23 mouse cellular contexts compared by ENCODE assay signal in genomic region chr2:26895898-26896297, GRCm38 (mm10). TPM values are rescaled to one million over a fixed set of nuclear protein-coding genes. Genes with fewer than 3 reads are reported as not detected.
A peak's percentile ranks its signal among the peaks of the same experiment; 100 is the strongest.
DNase-seq lines count a peak whose midpoint lies in the region; ATAC-seq and TF ChIP-seq lines count a peak whose summit lies in the region.
"Had no signal": no experiment of that assay in that cellular context is flagged by ENCODE, and none has a peak within 500 bp of the region (broad histone marks: within the 10 kb centered on the region; RNA-seq: fewer than 3 reads in every experiment).

No protein-coding gene starts in this region.

- no peaks in the 10 kb centered on the region for H3K27me3 ChIP-seq in MEL (ENCODE audit: control insufficient read depth in 1 of 2, insufficient read depth in 2 of 2, low read length in 2 of 2)
- H3K27me3 ChIP-seq in stomach, postnatal 0 days (ENCODE audit: control insufficient read depth, insufficient read depth, low read length): no peaks in the 10 kb centered on the region
- H3K27me3 ChIP-seq in neural tube, embryonic 15.5 days (replicated peaks): no peaks in the 10 kb centered on the region
- H3K27me3 ChIP-seq: embryonic facial prominence, embryonic 15.5 days; forebrain, embryonic 15.5 days; heart, embryonic 12.5 days; hindbrain, embryonic 12.5 days; Patski had no signal

- H3K4me1 ChIP-seq in MEL (ENCODE audit: control insufficient read depth in 1 of 2, insufficient read depth in 2 of 2, low read length in 2 of 2): no peaks in the 10 kb centered on the region
- no peaks in the 10 kb centered on the region for H3K4me1 ChIP-seq in stomach, postnatal 0 days (replicated peaks; ENCODE audit: control insufficient read depth, insufficient read depth)
- peaks cover 5% of the 10 kb centered on the region; the same call in 1 of the 2 replicates for H3K4me1 ChIP-seq in neural tube, embryonic 15.5 days
- H3K4me1 ChIP-seq: heart, embryonic 12.5 days had no signal

- intact Hi-C loops in heart, postnatal 10 days (cut with DNase I): no loop called here

- no peak for TF ChIP-seq EP300 in MEL (IDR thresholded peaks at IDR 0.05; ENCODE audit: low read depth in 1 of 2, low read length in 2 of 2)
- TF ChIP-seq EP300 in stomach, postnatal 0 days (optimal IDR thresholded peaks at IDR 0.05): no peak

- H3K27ac ChIP-seq in layer of hippocampus, adult 2 months: no peak overlapping the region
- H3K27ac ChIP-seq in MEL (ENCODE audit: control insufficient read depth, low read depth, low read length): no peak overlapping the region
- H3K27ac ChIP-seq in stomach, postnatal 0 days (replicated peaks): no peak overlapping the region
- no peak overlapping the region for H3K27ac ChIP-seq in neural tube, embryonic 15.5 days (replicated peaks)
- H3K27ac ChIP-seq: embryonic facial prominence, embryonic 15.5 days; forebrain, embryonic 10.5 days; forebrain, embryonic 15.5 days; heart, adult 2 months; hindbrain, embryonic 12.5 days had no signal

- TF ChIP-seq RAD21 in MEL (IDR thresholded peaks at IDR 0.05; ENCODE audit: low read depth, low read length): no peak

- no peak for ATAC-seq in stomach, postnatal 0 days (ENCODE audit: low FRiP score, low TSS enrichment)
- ATAC-seq in neural tube, embryonic 15.5 days (ENCODE audit: low FRiP score): no peak
- ATAC-seq: activated CD4-positive, CD25-positive, alpha-beta regulatory T cell, adult 4 months; forebrain, embryonic 15.5 days; Patski had no signal

- peaks cover 22% of the 10 kb centered on the region for H3K79me2 ChIP-seq in MEL (ENCODE audit: control insufficient read depth, insufficient read depth, low read length, poor library complexity)

- no peaks in the 10 kb centered on the region for H3K9me3 ChIP-seq in MEL (replicated peaks; ENCODE audit: insufficient read depth, low read length)
- H3K9me3 ChIP-seq in stomach, postnatal 0 days (ENCODE audit: control insufficient read depth, low read length): no peaks in the 10 kb centered on the region
- no peaks in the 10 kb centered on the region for H3K9me3 ChIP-seq in neural tube, embryonic 15.5 days (replicated peaks)
- H3K9me3 ChIP-seq: embryonic facial prominence, embryonic 15.5 days; forebrain, embryonic 10.5 days; forebrain, embryonic 15.5 days; heart, embryonic 12.5 days; hindbrain, embryonic 12.5 days had no signal

- peak; percentile 56 for TF ChIP-seq CTCF in layer of hippocampus, adult 2 months (conservative IDR thresholded peaks at IDR 0.05)
- TF ChIP-seq CTCF in MEL (IDR thresholded peaks at IDR 0.05 in 2 of 3, conservative IDR thresholded peaks at IDR 0.05 in 1 of 3; ENCODE audit: control insufficient read depth in 1 of 3, insufficient read depth in 1 of 3, low read depth in 2 of 3, low read length in 3 of 3, poor library complexity in 1 of 3, severe bottlenecking in 1 of 3): peak in 1 of 3 experiments; percentile 28; a peak in 1 of 6 replicates
- TF ChIP-seq CTCF in stomach, postnatal 0 days (IDR thresholded peaks at IDR 0.05; ENCODE audit: low read depth): 0 out of 2 replicates have a peak, but pooled peaks have one; percentile 13

- no peak overlapping the region for H3K4me3 ChIP-seq in layer of hippocampus, adult 2 months
- no peak overlapping the region for H3K4me3 ChIP-seq in MEL (ENCODE audit: control insufficient read depth in 1 of 2, insufficient read depth in 1 of 2, low read depth in 2 of 2, low read length in 2 of 2)
- H3K4me3 ChIP-seq in stomach, postnatal 0 days (ENCODE audit: low read depth, low read length): no peak overlapping the region
- H3K4me3 ChIP-seq in neural tube, embryonic 15.5 days (replicated peaks): no peak overlapping the region
- H3K4me3 ChIP-seq: embryonic facial prominence, embryonic 15.5 days; erythroblast, embryonic 14.5 days; forebrain, embryonic 10.5 days; forebrain, embryonic 15.5 days; heart, adult 2 months; heart, embryonic 12.5 days; hindbrain, embryonic 12.5 days had no signal

- TF ChIP-seq POLR2A in MEL (IDR thresholded peaks at IDR 0.05; ENCODE audit: control insufficient read depth in 1 of 2, insufficient read depth in 1 of 2, low read depth in 1 of 2, low read length in 2 of 2, poor library complexity in 1 of 2): no peak

- H3K36me3 ChIP-seq in MEL (ENCODE audit: control insufficient read depth in 1 of 2, insufficient read depth in 2 of 2, low read length in 2 of 2): peaks cover 3 to 20% of the 10 kb centered on the region in 2 experiments
- H3K36me3 ChIP-seq in stomach, postnatal 0 days (ENCODE audit: control insufficient read depth, insufficient read depth, low read length): peaks cover 35% of the 10 kb centered on the region
- H3K36me3 ChIP-seq in neural tube, embryonic 15.5 days: peaks cover 87% of the 10 kb centered on the region

- no peak overlapping the region for H3K4me2 ChIP-seq in stomach, postnatal 0 days (replicated peaks; ENCODE audit: low read depth)
- no peak overlapping the region for H3K4me2 ChIP-seq in neural tube, embryonic 15.5 days
- H3K4me2 ChIP-seq: embryonic facial prominence, embryonic 15.5 days; forebrain, embryonic 15.5 days; heart, embryonic 12.5 days; hindbrain, embryonic 12.5 days had no signal

- H3K9ac ChIP-seq in MEL (ENCODE audit: control insufficient read depth, low read depth, low read length, poor library complexity, severe bottlenecking): no peak overlapping the region
- H3K9ac ChIP-seq in stomach, postnatal 0 days (ENCODE audit: low read length): no peak overlapping the region
- no peak overlapping the region for H3K9ac ChIP-seq in neural tube, embryonic 15.5 days (replicated peaks)
- H3K9ac ChIP-seq: embryonic facial prominence, embryonic 15.5 days; forebrain, embryonic 15.5 days; heart, embryonic 12.5 days; hindbrain, embryonic 12.5 days had no signal

- DNase-seq in heart, adult 11 months: peak; percentile 75
- no peak for DNase-seq in heart, postnatal 10 days
- no peak for DNase-seq in layer of hippocampus, adult 2 months (ENCODE audit: low spot score in 2 of 2)
- DNase-seq in layer of hippocampus, adult 11-12 months (ENCODE audit: low spot score): no peak
- DNase-seq in MEL (ENCODE audit: low read depth, low spot score): no peak
- DNase-seq in stomach, postnatal 0 days (ENCODE audit: low spot score): peak; percentile 6
- DNase-seq: adrenal gland, postnatal 14 days; cerebellum, adult 11-12 months; cerebellum, adult 9-10 months; cerebellum, postnatal 36 days; embryo, embryonic 11 days; gastrocnemius, postnatal 10 days; heart, adult 2 months; heart, postnatal 4 days had no signal

- 84% methylated on average over 4 of the region's 4 CpGs for WGBS in stomach, postnatal 0 days
- WGBS in neural tube, embryonic 15.5 days: 95% methylated on average over 4 of the region's 4 CpGs

TF ChIP-seq in MEL, 35 proteins besides CTCF, POLR2A, EP300 and RAD21:
- peak; percentile 38; the same call in 1 of the 2 replicates for TF ChIP-seq MYC (IDR thresholded peaks at IDR 0.05; ENCODE audit: low read depth, low read length)
- 0 out of 2 replicates have a peak, but pooled peaks have one; percentile 7 for TF ChIP-seq SMC3 (IDR thresholded peaks at IDR 0.05; ENCODE audit: low read depth, low read length)
- TF ChIP-seq JUND (IDR thresholded peaks at IDR 0.05; ENCODE audit: low read depth, low read length): no peak
- no peak for TF ChIP-seq RCOR1 (IDR thresholded peaks at IDR 0.05; ENCODE audit: low read depth, low read length)

RNA-seq across cellular contexts. Expression of gene Surf6, which starts 6.8 kb away (rescaled TPM):
- 10 to 100 TPM; 14.7 to 16.8 TPM for total RNA-seq in heart, postnatal 10 days (2021)
- 10 to 100 TPM; 24.3 to 27.6 TPM for total RNA-seq in layer of hippocampus, adult 2 months (2021)
- 52.2 and 65.9 TPM in 2 replicates for total RNA-seq in MEL (2012; rRNA removed)
- 10 to 100 TPM in 1 of 2 experiments, not detected in 1; 61.8 TPM for polyA plus RNA-seq in MEL (2012; ENCODE audit: insufficient read depth in 1 of 2, insufficient read length in 2 of 2, low read depth in 1 of 2, low replicate concordance in 2 of 2, missing spikeins in 1 of 2)
- 12.5 and 12.8 TPM in 2 replicates for polyA plus RNA-seq in stomach, postnatal 0 days (2015; fragmentation: Nextera tagmentation; extraction: Ambion mirVana)
- polyA plus RNA-seq in neural tube, embryonic 15.5 days (2015; fragmentation: Nextera tagmentation; extraction: Ambion mirVana): 29.4 and 32.2 TPM in 2 replicates

RNA-seq across cellular contexts. Expression of gene Med22, which starts 14.6 kb away (rescaled TPM):
- 10 to 100 TPM; 29.3 to 37.7 TPM for total RNA-seq in heart, postnatal 10 days (2021)
- 10 to 100 TPM; 44.6 to 46.5 TPM for total RNA-seq in layer of hippocampus, adult 2 months (2021)
- 64.6 and 90.1 TPM in 2 replicates for total RNA-seq in MEL (2012; rRNA removed)
- 10 to 100 TPM in 1 of 2 experiments, not detected in 1; 79.0 TPM for polyA plus RNA-seq in MEL (2012; ENCODE audit: insufficient read depth in 1 of 2, insufficient read length in 2 of 2, low read depth in 1 of 2, low replicate concordance in 2 of 2, missing spikeins in 1 of 2)
- polyA plus RNA-seq in stomach, postnatal 0 days (2015; fragmentation: Nextera tagmentation; extraction: Ambion mirVana): 22.5 and 23.9 TPM in 2 replicates
- 95.7 and 108 TPM in 2 replicates for polyA plus RNA-seq in neural tube, embryonic 15.5 days (2015; fragmentation: Nextera tagmentation; extraction: Ambion mirVana)

RNA-seq across cellular contexts. Expression of gene Rpl7a, which starts 14.7 kb away (rescaled TPM):
- 100 to 1,000 TPM; 364 to 371 TPM for total RNA-seq in heart, postnatal 10 days (2021)
- total RNA-seq in layer of hippocampus, adult 2 months (2021): 100 to 1,000 TPM; 245 to 261 TPM
- 3,335 and 3,552 TPM in 2 replicates for total RNA-seq in MEL (2012; rRNA removed)
- 1,000 to 10,000 TPM in 1 of 2 experiments, not detected in 1; 1,526 TPM for polyA plus RNA-seq in MEL (2012; ENCODE audit: insufficient read depth in 1 of 2, insufficient read length in 2 of 2, low read depth in 1 of 2, low replicate concordance in 2 of 2, missing spikeins in 1 of 2)
- polyA plus RNA-seq in stomach, postnatal 0 days (2015; fragmentation: Nextera tagmentation; extraction: Ambion mirVana): 477 and 505 TPM in 2 replicates
- polyA plus RNA-seq in neural tube, embryonic 15.5 days (2015; fragmentation: Nextera tagmentation; extraction: Ambion mirVana): 385 and 446 TPM in 2 replicates

RNA-seq across cellular contexts. Expression of gene Surf2, which starts 20.3 kb away (rescaled TPM):
- 10 to 100 TPM; 15.9 TPM for total RNA-seq in heart, postnatal 10 days (2021)
- total RNA-seq in layer of hippocampus, adult 2 months (2021): 10 to 100 TPM; 35.9 to 36.9 TPM
- total RNA-seq in MEL (2012; rRNA removed): 41.0 and 63.1 TPM in 2 replicates
- 10 to 100 TPM in 1 of 2 experiments, not detected in 1; 84.8 TPM for polyA plus RNA-seq in MEL (2012; ENCODE audit: insufficient read depth in 1 of 2, insufficient read length in 2 of 2, low read depth in 1 of 2, low replicate concordance in 2 of 2, missing spikeins in 1 of 2)
- 26.2 and 26.5 TPM in 2 replicates for polyA plus RNA-seq in stomach, postnatal 0 days (2015; fragmentation: Nextera tagmentation; extraction: Ambion mirVana)
- 56.6 and 58.4 TPM in 2 replicates for polyA plus RNA-seq in neural tube, embryonic 15.5 days (2015; fragmentation: Nextera tagmentation; extraction: Ambion mirVana)

RNA-seq across cellular contexts. Expression of gene Surf1, which starts 20.4 kb away (rescaled TPM):
- total RNA-seq in heart, postnatal 10 days (2021): 10 to 100 TPM; 48.0 to 54.1 TPM
- 100 to 1,000 TPM in 1 of 2 experiments, 10 to 100 TPM in 1; 96.7 to 101 TPM for total RNA-seq in layer of hippocampus, adult 2 months (2021)
- total RNA-seq in MEL (2012; rRNA removed): 52.1 and 56.5 TPM in 2 replicates
- polyA plus RNA-seq in MEL (2012; ENCODE audit: insufficient read depth in 1 of 2, insufficient read length in 2 of 2, low read depth in 1 of 2, low replicate concordance in 2 of 2, missing spikeins in 1 of 2): 10 to 100 TPM in 1 of 2 experiments, not detected in 1; 74.8 TPM
- polyA plus RNA-seq in stomach, postnatal 0 days (2015; fragmentation: Nextera tagmentation; extraction: Ambion mirVana): 64.7 and 68.2 TPM in 2 replicates
- polyA plus RNA-seq in neural tube, embryonic 15.5 days (2015; fragmentation: Nextera tagmentation; extraction: Ambion mirVana): 89.2 and 97.5 TPM in 2 replicates

Comparison
In these comparisons a context has a peak if more than half of its experiments do, and no peak if none do; other contexts are left out.
1. DNase-seq: peak in heart, adult 11 months (single experiment) and stomach, postnatal 0 days (single experiment); none in heart, postnatal 10 days (0 of 2), layer of hippocampus, adult 2 months (0 of 2), layer of hippocampus, adult 11-12 months (single experiment) and MEL (single experiment).